Mouse (Mus musculus) ovary, adult 18-20 months (tissue): ENCODE results near the gene Prkd2.

ENCODE experiments used
- DNase-seq: peaks from one replicate; pipeline ENCODE4 v3.0.0; 2022; ENCODE audit warnings: low spot score, mixed read lengths

Prkd2 gene

GRCm38 (mm10) chr7:16895511-16895910, 52.8 kb downstream of the Prkd2 start:
- no peak for DNase-seq

- DNase-seq: no peak
Observed at GRCm38 (mm10) chr7:16900526-16900925, 57.8 kb downstream of the Prkd2 start.

- DNase-seq: no peak
Observed at GRCm38 (mm10) chr7:16903439-16903955, 60.8 kb downstream of the Prkd2 start.

- DNase-seq: no peak
Observed at GRCm38 (mm10) chr7:16904120-16904675, 61.5 kb downstream of the Prkd2 start.

GRCm38 (mm10) chr7:16905491-16906021, 62.9 kb downstream of the Prkd2 start:
- no peak for DNase-seq

- DNase-seq: no peak
Observed at GRCm38 (mm10) chr7:16906281-16906680, 63.6 kb downstream of the Prkd2 start, which contains the start of gene Ptgir. Ptgir (plus strand) TSS chr7:16906490.

GRCm38 (mm10) chr7:16906889-16907559, 64.3 kb downstream of the Prkd2 start:
- DNase-seq: no peak

- DNase-seq: no peak
Observed at GRCm38 (mm10) chr7:16907842-16908241, 65.1 kb downstream of the Prkd2 start.

- no peak for DNase-seq
Observed at GRCm38 (mm10) chr7:16908367-16908766, 65.7 kb downstream of the Prkd2 start.

- DNase-seq: no peak
Observed at GRCm38 (mm10) chr7:16908859-16909258, 66.2 kb downstream of the Prkd2 start.

- DNase-seq: no peak
Observed at GRCm38 (mm10) chr7:16909909-16910308, 67.2 kb downstream of the Prkd2 start.

GRCm38 (mm10) chr7:16911904-16912303, 69.2 kb downstream of the Prkd2 start:
- DNase-seq: no peak

- no peak for DNase-seq
Observed at GRCm38 (mm10) chr7:16912360-16912759, 69.7 kb downstream of the Prkd2 start.

GRCm38 (mm10) chr7:16913806-16914452, 71.2 kb downstream of the Prkd2 start:
- DNase-seq: no peak

GRCm38 (mm10) chr7:16914453-16915343, 72.0 kb downstream of the Prkd2 start:
- no peak for DNase-seq

GRCm38 (mm10) chr7:16915461-16916340, 73.0 kb downstream of the Prkd2 start:
- DNase-seq: no peak

- DNase-seq: no peak
Observed at GRCm38 (mm10) chr7:16916342-16917265, 73.9 kb downstream of the Prkd2 start.

GRCm38 (mm10) chr7:16917447-16917846, 74.7 kb downstream of the Prkd2 start:
- DNase-seq: no peak

GRCm38 (mm10) chr7:16918014-16918413, 75.3 kb downstream of the Prkd2 start:
- DNase-seq: no peak

GRCm38 (mm10) chr7:16918670-16919069, 76.0 kb downstream of the Prkd2 start:
- DNase-seq: no peak
